Mouse (Mus musculus) ES-E14 (cell line): Measurements from ENCODE around the gene Itgb4. TPM values are rescaled to one million over a fixed set of nuclear protein-coding genes. Genes with fewer than 3 reads are reported as not detected.

Source experiments
- DNase-seq: peaks from one replicate; pipeline ENCODE4 v3.0.0-alpha.2; 2013; ENCODE audit warnings: low read depth, low spot score
- H3K27ac ChIP-seq: 2 replicates; pipeline ENCODE4 v1.5.1; 2012; ENCODE audit warnings: low read depth, mild to moderate bottlenecking, low read length, moderate library complexity, mixed read lengths; ENCODE audit not compliant: poor library complexity, insufficient read depth, severe bottlenecking
- H3K36me3 ChIP-seq: 2 replicates; pipeline ENCODE4 v1.6.1; 2012; ENCODE audit warnings: mild to moderate bottlenecking, low read length, moderate library complexity, mixed read lengths; ENCODE audit not compliant: control insufficient read depth, poor library complexity, insufficient read depth, severe bottlenecking
- H3K4me1 ChIP-seq, 2 experiments: fragments of 150-350 bp in 1 of 2; sonication (generic) in 1 of 2; 2 replicates each; pipeline ENCODE4 v1.6.1; 2012; ENCODE audit warnings: low read length in 2 of 2, mild to moderate bottlenecking in 1 of 2, mixed read lengths in 1 of 2; ENCODE audit not compliant: control insufficient read depth in 2 of 2, insufficient read depth in 2 of 2, poor library complexity in 1 of 2
- H3K4me3 ChIP-seq, 2 experiments: fragments of 150-350 bp in 1 of 2; sonication (generic) in 1 of 2; 2 replicates each; pipeline ENCODE4 v1.5.1; 2012; ENCODE audit warnings: low read length in 2 of 2, low read depth in 1 of 2, mild to moderate bottlenecking in 1 of 2, mixed read lengths in 1 of 2; ENCODE audit not compliant: insufficient read depth in 1 of 2, poor library complexity in 1 of 2, severe bottlenecking in 1 of 2
- H3K9ac ChIP-seq: 2 replicates; pipeline ENCODE4 v1.6.1; 2012; ENCODE audit warnings: low read depth, mild to moderate bottlenecking, low read length, mixed read lengths; ENCODE audit not compliant: poor library complexity, insufficient read depth, severe bottlenecking
- H3K9me3 ChIP-seq: fragments of 150-350 bp; sonication (generic); 2 replicates; pipeline ENCODE4 v1.6.1; 2012; ENCODE audit warnings: low read depth, mild to moderate bottlenecking, low read length; ENCODE audit not compliant: control insufficient read depth, insufficient read depth
- CHD2 ChIP-seq: IDR thresholded peaks from 2 replicates; pipeline ENCODE4 v1.6.1; 2014; ENCODE audit warnings: mild to moderate bottlenecking, low read depth, low read length, inconsistent platforms
- HCFC1 ChIP-seq: IDR thresholded peaks from 2 replicates; pipeline ENCODE4 v1.6.1; 2012; ENCODE audit warnings: low read length, inconsistent platforms, borderline replicate concordance; ENCODE audit not compliant: insufficient read depth
- MAFK ChIP-seq: IDR thresholded peaks from 2 replicates; pipeline ENCODE4 v1.6.1; 2014; ENCODE audit warnings: mild to moderate bottlenecking, low read depth, low read length, inconsistent platforms; ENCODE audit not compliant: insufficient read depth
- ZC3H11A ChIP-seq: IDR thresholded peaks from 2 replicates; pipeline ENCODE4 v1.6.1; 2012; ENCODE audit warnings: low read depth, mild to moderate bottlenecking, inconsistent platforms, low read length, borderline replicate concordance
- ZNF384 ChIP-seq: IDR thresholded peaks from 2 replicates; pipeline ENCODE4 v1.6.1; 2012; ENCODE audit warnings: low read depth, low read length, inconsistent platforms
- in situ Hi-C, 2 experiments: fragments of 600-800 bp; cut with MboI; formaldehyde crosslinking; loops; one replicate each; pipeline ENCODE4 v1.15.1; 2025; ENCODE audit warnings: low sequenced_read_pairs in 2 of 2, inconsistent platforms in 1 of 2; ENCODE audit not compliant: unreplicated experiment in 2 of 2
- total RNA-seq: library from RNA; depleted of rRNA; stranded (reverse); fragments of 300-350 nt; gene quantifications from 2 replicates; pipeline ENCODE4 v1.2.3, GENCODE M21; 2012

Gene Itgb4
- total RNA-seq, 1 experiment: 9.6 TPM

DNA sequence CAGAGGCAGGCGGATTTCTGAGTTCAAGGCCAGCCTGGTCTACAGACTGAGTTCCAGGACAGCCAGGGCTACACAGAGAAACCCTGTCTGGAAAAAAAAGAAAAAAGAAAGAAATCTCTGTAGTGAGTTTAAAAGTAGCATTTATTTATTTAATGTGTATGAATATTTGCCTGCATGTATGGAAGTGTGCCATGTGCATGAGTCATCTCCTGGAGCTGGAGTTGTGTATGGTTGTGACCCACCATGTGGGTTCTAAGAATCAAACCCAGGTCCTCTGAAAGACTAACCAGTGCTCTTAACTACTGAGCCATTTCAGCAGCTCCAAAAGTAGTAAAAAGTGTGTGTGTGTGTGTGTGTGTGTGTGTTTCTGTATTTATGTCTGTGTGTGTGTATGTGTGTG lies 68.8 kb downstream of the Itgb4 start:
- Histone ChIP-seq H3K27ac (no peak overlapping the region), H3K36me3 (peaks cover 20% of the 10 kb centered on the region; the same call in 1 of the 2 replicates), H3K4me3 (no peak overlapping the region), H3K9ac (no peak overlapping the region), H3K9me3 (no peaks in the 10 kb centered on the region), H3K4me1 (peaks cover 0 to 2% of the 10 kb centered on the region in 2 experiments; a peak in 1 of 4 replicates)
- no peak for TF ChIP-seq CHD2
- TF ChIP-seq ZNF384: no peak
- TF ChIP-seq HCFC1: no peak
- no peak for TF ChIP-seq MAFK
- no peak for TF ChIP-seq ZC3H11A
- in situ Hi-C loops: no loop called here
- no peak for DNase-seq

DNA sequence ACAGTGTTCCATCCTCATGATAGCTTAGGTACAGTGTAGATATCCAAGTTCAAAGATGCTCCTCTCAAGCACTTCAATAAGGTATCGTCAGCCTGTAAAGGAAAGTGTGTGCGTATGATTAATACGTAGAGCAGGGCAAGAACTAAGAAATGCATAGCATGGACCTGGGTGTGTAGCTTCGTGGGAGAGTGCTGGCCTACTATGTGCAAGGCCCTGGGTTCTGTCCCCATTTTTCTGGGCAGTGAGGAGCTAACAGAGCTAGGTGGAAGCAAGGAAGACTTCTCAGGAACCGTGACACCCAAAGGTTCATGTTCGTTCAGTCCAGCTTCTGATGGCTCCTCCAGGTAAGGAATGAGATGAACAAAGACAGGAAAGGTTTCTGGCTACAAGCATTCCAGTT lies 70.7 kb downstream of the Itgb4 start:
- no peak overlapping the region for H3K27ac ChIP-seq
- no peaks in the 10 kb centered on the region for H3K9me3 ChIP-seq
- H3K4me1 ChIP-seq: peaks cover 2% of the 10 kb centered on the region in 2 experiments; a peak in 2 of 4 replicates
- peaks cover 28% of the 10 kb centered on the region for H3K36me3 ChIP-seq
- no peak for TF ChIP-seq ZNF384
- no peak for TF ChIP-seq ZC3H11A
- TF ChIP-seq MAFK: no peak
- no peak for TF ChIP-seq HCFC1
- no peak for TF ChIP-seq CHD2
- in situ Hi-C loops: no loop called here
- no peak overlapping the region for H3K4me3 ChIP-seq
- H3K9ac ChIP-seq: no peak overlapping the region
- DNase-seq: no peak

- no peak overlapping the region for H3K4me3 ChIP-seq
- in situ Hi-C loops: no loop called here
- TF ChIP-seq ZC3H11A (no peak), HCFC1 (no peak), MAFK (no peak), CHD2 (no peak), ZNF384 (no peak)
- H3K9me3 ChIP-seq: no peaks in the 10 kb centered on the region
- H3K27ac ChIP-seq: no peak overlapping the region; the same call in 1 of the 2 replicates
- H3K4me1 ChIP-seq: peaks cover 0 to 2% of the 10 kb centered on the region in 2 experiments; a peak in 2 of 4 replicates
- H3K36me3 ChIP-seq: peaks cover 57% of the 10 kb centered on the region
- H3K9ac ChIP-seq: no peak overlapping the region
- DNase-seq: no peak
Measured at GRCm38 (mm10) chr11:116049610-116050009, 75.1 kb downstream of the Itgb4 start.

- H3K9ac ChIP-seq: no peak overlapping the region
- H3K4me1 ChIP-seq: peaks cover 0 to 2% of the 10 kb centered on the region in 2 experiments; a peak in 2 of 4 replicates
- peaks cover 61% of the 10 kb centered on the region for H3K36me3 ChIP-seq
- H3K9me3 ChIP-seq: no peaks in the 10 kb centered on the region
- H3K27ac ChIP-seq: no peak overlapping the region; the same call in 1 of the 2 replicates
- in situ Hi-C loops: no loop called here
- no peak overlapping the region for H3K4me3 ChIP-seq
- DNase-seq: no peak
- TF ChIP-seq MAFK (no peak), CHD2 (no peak), ZNF384 (no peak), HCFC1 (no peak), ZC3H11A (no peak)
Measured at GRCm38 (mm10) chr11:116050196-116050595, 75.7 kb downstream of the Itgb4 start.

GRCm38 (mm10) chr11:116053510-116054229 lies 79.2 kb downstream of the Itgb4 start:
- in situ Hi-C loops: no loop called here
- peaks cover 85% of the 10 kb centered on the region for H3K36me3 ChIP-seq

More at GRCm38 (mm10) chr11:116053510-116054229, 79.2 kb downstream of the Itgb4 start:
- TF ChIP-seq MAFK (no peak), CHD2 (no peak), ZNF384 (no peak), HCFC1 (no peak), ZC3H11A (no peak)
- H3K4me3 ChIP-seq: no peak overlapping the region
- no peaks in the 10 kb centered on the region for H3K9me3 ChIP-seq
- H3K27ac ChIP-seq: no peak overlapping the region
- DNase-seq: no peak
- no peak overlapping the region for H3K9ac ChIP-seq
- H3K4me1 ChIP-seq: 0 out of 4 replicates have a peak, but pooled peaks cover 0 to 3% of the 10 kb centered on the region in 2 experiments
